Mouse (Mus musculus): Measurements from ENCODE around the gene Homer1. TPM values are rescaled to one million over a fixed set of nuclear protein-coding genes. Genes with fewer than 3 reads are reported as not detected.

Gene Homer1
- polyA plus RNA-seq, 1 experiment from 2014 or later = 5.9 TPM

- WGBS = 93% methylated on average over 5 of the region's 5 CpGs
- H3K9ac ChIP-seq = no peak overlapping the region
- H3K27me3 ChIP-seq = no peaks in the 10 kb centered on the region
- no peak overlapping the region for H3K4me3 ChIP-seq
- no peaks in the 10 kb centered on the region for H3K36me3 ChIP-seq
- H3K27ac ChIP-seq = no peak overlapping the region
- no peak overlapping the region for H3K4me2 ChIP-seq (replicated peaks)
- H3K4me1 ChIP-seq = no peaks in the 10 kb centered on the region
- ATAC-seq (ENCODE audit: low FRiP score, low read depth) = no peak
- H3K9me3 ChIP-seq = no peaks in the 10 kb centered on the region
These were observed 83.7 kb downstream of the Homer1 start for GRCm38 (mm10) chr13:93383092-93383491.

GRCm38 (mm10) chr13:93383620-93384019 is 84.2 kb downstream of the Homer1 start:
- no peak overlapping the region for H3K9ac ChIP-seq
- no peaks in the 10 kb centered on the region for H3K36me3 ChIP-seq
- no peak for ATAC-seq (ENCODE audit: low FRiP score, low read depth)
- whole genome bisulfite sequencing = 83% methylated on average over 2 of the region's 2 CpGs
- no peaks in the 10 kb centered on the region for H3K9me3 ChIP-seq
- no peaks in the 10 kb centered on the region for H3K27me3 ChIP-seq
- no peak overlapping the region for H3K4me3 ChIP-seq
- H3K27ac ChIP-seq = no peak overlapping the region
- H3K4me1 ChIP-seq = peaks cover 2% of the 10 kb centered on the region; the same call in 1 of the 2 replicates
- H3K4me2 ChIP-seq (replicated peaks) = no peak overlapping the region

DNA sequence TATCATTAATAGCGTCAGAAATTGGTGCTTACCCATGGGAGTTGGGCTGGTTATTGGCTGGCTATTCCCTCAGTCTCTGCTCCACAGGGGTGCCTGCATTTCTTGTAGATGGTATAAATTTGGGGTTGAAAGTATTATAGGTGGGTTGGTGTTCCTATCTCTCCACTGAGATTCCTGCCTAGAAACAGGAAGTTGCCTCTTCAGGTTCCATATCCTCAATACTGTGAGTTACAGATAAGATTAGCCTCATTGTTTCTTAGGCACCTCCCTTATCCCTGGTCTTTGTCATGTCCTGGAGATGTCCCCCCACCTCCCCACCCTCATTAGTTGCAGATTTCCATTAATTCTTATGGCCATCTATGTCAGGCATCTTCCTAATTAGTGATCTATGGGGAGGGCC is 85.0 kb downstream of the Homer1 start:
- no peaks in the 10 kb centered on the region for H3K27me3 ChIP-seq
- 83% methylated on average over 1 of the region's 1 CpGs for WGBS
- peaks cover 8% of the 10 kb centered on the region; the same call in 1 of the 2 replicates for H3K4me1 ChIP-seq
- no peak overlapping the region for H3K9ac ChIP-seq
- H3K9me3 ChIP-seq = no peaks in the 10 kb centered on the region
- H3K4me3 ChIP-seq = no peak overlapping the region
- no peak overlapping the region for H3K27ac ChIP-seq
- H3K4me2 ChIP-seq (replicated peaks) = no peak overlapping the region
- no peak for ATAC-seq (ENCODE audit: low FRiP score, low read depth)
- no peaks in the 10 kb centered on the region for H3K36me3 ChIP-seq

GRCm38 (mm10) chr13:93385147-93385546 is 85.7 kb downstream of the Homer1 start:
- no peaks in the 10 kb centered on the region for H3K36me3 ChIP-seq
- WGBS = 27% methylated on average over 1 of the region's 1 CpGs
- H3K4me1 ChIP-seq = peaks cover 8% of the 10 kb centered on the region; the same call in 1 of the 2 replicates
- no peaks in the 10 kb centered on the region for H3K9me3 ChIP-seq
- no peaks in the 10 kb centered on the region for H3K27me3 ChIP-seq
- no peak overlapping the region for H3K4me3 ChIP-seq
- ATAC-seq (ENCODE audit: low FRiP score, low read depth) = no peak
- H3K4me2 ChIP-seq (replicated peaks) = no peak overlapping the region
- no peak overlapping the region for H3K9ac ChIP-seq
- H3K27ac ChIP-seq = no peak overlapping the region

GRCm38 (mm10) chr13:93387440-93387839 is 88.0 kb downstream of the Homer1 start:
- Histone ChIP-seq H3K4me1 (peaks cover 8% of the 10 kb centered on the region; the same call in 1 of the 2 replicates), H3K9ac (no peak overlapping the region), H3K9me3 (no peaks in the 10 kb centered on the region), H3K4me3 (no peak overlapping the region), H3K27ac (no peak overlapping the region), H3K36me3 (peaks cover 6% of the 10 kb centered on the region; the same call in 1 of the 2 replicates), H3K27me3 (no peaks in the 10 kb centered on the region), H3K4me2 (replicated peaks) (no peak overlapping the region)
- 88% methylated on average over 5 of the region's 5 CpGs for WGBS
- ATAC-seq (ENCODE audit: low FRiP score, low read depth) = no peak

DNA sequence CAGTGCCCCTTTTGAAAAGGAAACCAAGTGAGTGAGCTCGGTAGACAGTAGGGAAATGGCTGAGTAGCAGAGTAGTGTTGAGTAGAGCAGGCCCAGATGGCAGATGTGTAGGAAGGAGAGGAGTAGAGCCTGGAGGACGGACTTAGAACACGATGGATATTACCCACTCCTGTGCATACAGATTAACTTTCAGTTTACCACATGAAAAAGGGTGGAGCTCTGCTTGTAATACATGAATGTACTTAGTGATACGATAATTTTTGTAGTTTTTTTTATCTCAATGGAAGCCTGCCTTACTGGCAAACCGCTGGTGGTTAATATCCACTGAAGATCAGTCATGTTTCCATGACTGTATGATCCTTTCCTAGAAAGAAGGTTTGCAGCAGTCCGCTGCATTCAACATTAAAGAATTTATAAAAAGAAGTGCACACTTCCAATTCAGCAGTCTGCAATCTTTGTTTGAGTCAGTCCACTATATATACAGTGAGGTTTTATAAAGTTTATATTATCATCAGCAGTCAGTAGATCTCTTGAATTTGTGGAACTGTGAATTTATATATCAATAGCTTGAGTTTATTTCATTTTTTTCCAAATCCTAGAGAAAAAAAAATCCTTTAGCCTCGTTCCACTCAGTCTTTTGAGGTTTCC is 89.3 kb downstream of the Homer1 start:
- Histone ChIP-seq H3K4me2 (replicated peaks) (no peak overlapping the region), H3K4me3 (no peak overlapping the region), H3K4me1 (peaks cover 8% of the 10 kb centered on the region; the same call in 1 of the 2 replicates), H3K9me3 (no peaks in the 10 kb centered on the region), H3K9ac (no peak overlapping the region), H3K27ac (peak overlapping the region; percentile 65), H3K36me3 (peaks cover 8% of the 10 kb centered on the region), H3K27me3 (no peaks in the 10 kb centered on the region)
- WGBS = 53% methylated on average over 7 of the region's 7 CpGs
- ATAC-seq (ENCODE audit: low FRiP score, low read depth) = no peak

GRCm38 (mm10) chr13:93389242-93389625 is 89.8 kb downstream of the Homer1 start:
- H3K4me3 ChIP-seq = no peak overlapping the region
- ATAC-seq (ENCODE audit: low FRiP score, low read depth) = peak; percentile 92
- 10% methylated on average over 2 of the region's 2 CpGs for WGBS
- H3K4me2 ChIP-seq (replicated peaks) = peak overlapping the region; percentile 16; the same call in 1 of the 2 replicates
- H3K4me1 ChIP-seq = peaks cover 8% of the 10 kb centered on the region; the same call in 1 of the 2 replicates
- peaks cover 9% of the 10 kb centered on the region for H3K36me3 ChIP-seq
- H3K27me3 ChIP-seq = no peaks in the 10 kb centered on the region
- H3K9ac ChIP-seq = no peak overlapping the region
- H3K9me3 ChIP-seq = no peaks in the 10 kb centered on the region
- H3K27ac ChIP-seq = peak overlapping the region; percentile 75

DNA sequence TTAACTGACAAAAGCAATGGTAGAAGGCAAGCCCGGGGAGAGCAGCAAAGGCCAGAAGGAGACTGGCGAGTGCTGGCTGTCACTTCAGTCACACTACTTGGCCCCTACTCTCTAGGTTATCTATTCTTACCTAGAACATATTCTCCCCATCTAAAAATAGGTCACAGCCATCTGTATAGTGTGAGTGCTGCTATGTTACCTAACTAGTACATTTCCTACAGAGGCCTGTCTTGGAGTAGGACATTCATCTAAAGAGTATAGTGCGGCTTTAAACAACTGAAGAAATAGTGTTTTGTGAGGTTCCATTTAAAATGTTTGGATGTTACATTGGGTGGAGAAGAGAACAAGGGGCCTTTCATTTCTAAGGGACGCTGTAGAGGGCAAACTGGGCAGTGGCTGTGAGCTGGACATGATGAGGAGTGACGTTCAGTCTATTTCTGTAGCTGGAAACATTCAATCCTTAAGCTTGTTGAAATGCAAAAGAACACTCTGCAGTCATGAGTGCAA is 100.3 kb downstream of the Homer1 start:
- peaks cover 33% of the 10 kb centered on the region for H3K36me3 ChIP-seq
- H3K9ac ChIP-seq = no peak overlapping the region
- H3K4me2 ChIP-seq (replicated peaks) = no peak overlapping the region
- no peaks in the 10 kb centered on the region for H3K27me3 ChIP-seq
- peaks cover 3% of the 10 kb centered on the region for H3K9me3 ChIP-seq
- 84% methylated on average over 5 of the region's 5 CpGs for WGBS
- H3K27ac ChIP-seq = no peak overlapping the region
- no peak overlapping the region for H3K4me3 ChIP-seq
- no peaks in the 10 kb centered on the region for H3K4me1 ChIP-seq
- ATAC-seq (ENCODE audit: low FRiP score, low read depth) = no peak

GRCm38 (mm10) chr13:93401947-93402346 is 102.5 kb downstream of the Homer1 start:
- no peak for ATAC-seq (ENCODE audit: low FRiP score, low read depth)
- Histone ChIP-seq H3K4me1 (no peaks in the 10 kb centered on the region), H3K4me3 (no peak overlapping the region), H3K27ac (no peak overlapping the region), H3K27me3 (no peaks in the 10 kb centered on the region), H3K9me3 (peaks cover 3% of the 10 kb centered on the region), H3K36me3 (peaks cover 31% of the 10 kb centered on the region), H3K4me2 (replicated peaks) (no peak overlapping the region), H3K9ac (no peak overlapping the region)
- 90% methylated on average over 7 of the region's 7 CpGs for WGBS

GRCm38 (mm10) chr13:93406855-93407254 is 107.4 kb downstream of the Homer1 start:
- Histone ChIP-seq H3K4me2 (replicated peaks) (no peak overlapping the region), H3K4me1 (no peaks in the 10 kb centered on the region), H3K27ac (no peak overlapping the region), H3K9me3 (no peaks in the 10 kb centered on the region), H3K36me3 (peaks cover 17% of the 10 kb centered on the region), H3K9ac (no peak overlapping the region), H3K4me3 (no peak overlapping the region), H3K27me3 (no peaks in the 10 kb centered on the region)
- WGBS = 82% methylated on average over 5 of the region's 5 CpGs
- no peak for ATAC-seq (ENCODE audit: low FRiP score, low read depth)

GRCm38 (mm10) chr13:93410343-93410742 is 110.9 kb downstream of the Homer1 start:
- H3K4me3 ChIP-seq = no peak overlapping the region
- no peaks in the 10 kb centered on the region for H3K9me3 ChIP-seq
- ATAC-seq (ENCODE audit: low FRiP score, low read depth) = no peak
- 89% methylated on average over 4 of the region's 4 CpGs for WGBS
- H3K36me3 ChIP-seq = peaks cover 11% of the 10 kb centered on the region
- H3K27me3 ChIP-seq = no peaks in the 10 kb centered on the region
- H3K4me2 ChIP-seq (replicated peaks) = no peak overlapping the region
- peaks cover 8% of the 10 kb centered on the region; the same call in 1 of the 2 replicates for H3K4me1 ChIP-seq
- no peak overlapping the region for H3K27ac ChIP-seq
- no peak overlapping the region for H3K9ac ChIP-seq

GRCm38 (mm10) chr13:93415055-93415454 is 115.6 kb downstream of the Homer1 start:
- no peak overlapping the region for H3K4me3 ChIP-seq
- no peak overlapping the region for H3K4me2 ChIP-seq (replicated peaks)
- 91% methylated on average over 5 of the region's 5 CpGs for WGBS
- no peak for ATAC-seq (ENCODE audit: low FRiP score, low read depth)
- H3K27ac ChIP-seq = no peak overlapping the region
- no peak overlapping the region for H3K9ac ChIP-seq
- no peaks in the 10 kb centered on the region for H3K9me3 ChIP-seq
- peaks cover 8% of the 10 kb centered on the region; the same call in 1 of the 2 replicates for H3K4me1 ChIP-seq
- H3K36me3 ChIP-seq = no peaks in the 10 kb centered on the region
- no peaks in the 10 kb centered on the region for H3K27me3 ChIP-seq

DNA sequence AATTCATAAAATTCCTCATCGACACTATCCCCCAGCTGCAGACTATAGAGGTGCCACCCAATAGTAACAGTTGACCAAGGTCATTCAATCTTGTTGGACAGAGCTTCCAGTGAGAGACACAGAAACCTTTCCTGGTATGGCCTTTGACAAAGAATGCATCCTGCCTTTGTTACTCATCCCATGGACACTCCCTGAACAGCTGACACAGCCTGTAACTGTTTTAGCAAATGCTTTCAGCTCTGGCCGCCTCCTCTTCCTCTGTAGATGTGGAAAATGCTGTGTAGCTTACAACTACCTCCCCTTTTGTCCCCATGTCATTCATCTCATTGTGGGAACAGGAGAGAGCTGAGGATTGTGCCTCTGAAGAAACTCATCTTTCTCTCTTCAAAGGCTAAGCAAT is 118.9 kb downstream of the Homer1 start:
- no peaks in the 10 kb centered on the region for H3K36me3 ChIP-seq
- 76% methylated on average over 2 of the region's 2 CpGs for WGBS
- no peak overlapping the region for H3K27ac ChIP-seq
- no peaks in the 10 kb centered on the region for H3K27me3 ChIP-seq
- H3K9ac ChIP-seq = no peak overlapping the region
- H3K9me3 ChIP-seq = no peaks in the 10 kb centered on the region
- no peak overlapping the region for H3K4me3 ChIP-seq
- no peak for ATAC-seq (ENCODE audit: low FRiP score, low read depth)
- peaks cover 8% of the 10 kb centered on the region; the same call in 1 of the 2 replicates for H3K4me1 ChIP-seq
- H3K4me2 ChIP-seq (replicated peaks) = no peak overlapping the region

Data from limb, embryonic 13.5 days (tissue).